Mouse (Mus musculus) thymus, postnatal 0 days (tissue): ENCODE measurements at regions not wholly inside any gene's neighbourhood (a gene's known extent, or its start where the extent isn't known, plus 50 kb on each side); places are given as distances from the start of the nearest gene placed in this dataset.

Experiments
- DNase-seq: peaks from one replicate; pipeline ENCODE4 v3.0.0-alpha.2; 2015; ENCODE audit warnings: low spot score

DNA sequence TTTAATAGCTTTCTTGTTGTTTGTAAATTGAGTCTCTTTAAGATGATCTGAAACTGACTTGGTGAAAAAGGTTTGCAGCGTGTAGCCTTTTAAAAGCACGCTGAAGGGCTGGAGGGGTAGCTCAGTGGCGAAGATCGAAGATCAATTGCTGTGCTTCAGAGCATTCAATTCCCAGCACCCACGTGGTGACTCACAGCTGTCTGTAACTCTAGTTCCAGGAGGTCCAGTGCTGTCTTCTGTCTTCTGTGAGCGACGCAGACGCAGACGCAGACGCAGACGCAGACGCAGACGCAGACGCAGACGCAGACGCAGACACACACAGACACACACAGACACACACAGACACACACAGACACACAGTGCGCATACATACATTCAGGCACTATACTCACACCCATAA, 99.1 kb upstream of the Map4k3 start:
- DNase-seq = no peak

DNA sequence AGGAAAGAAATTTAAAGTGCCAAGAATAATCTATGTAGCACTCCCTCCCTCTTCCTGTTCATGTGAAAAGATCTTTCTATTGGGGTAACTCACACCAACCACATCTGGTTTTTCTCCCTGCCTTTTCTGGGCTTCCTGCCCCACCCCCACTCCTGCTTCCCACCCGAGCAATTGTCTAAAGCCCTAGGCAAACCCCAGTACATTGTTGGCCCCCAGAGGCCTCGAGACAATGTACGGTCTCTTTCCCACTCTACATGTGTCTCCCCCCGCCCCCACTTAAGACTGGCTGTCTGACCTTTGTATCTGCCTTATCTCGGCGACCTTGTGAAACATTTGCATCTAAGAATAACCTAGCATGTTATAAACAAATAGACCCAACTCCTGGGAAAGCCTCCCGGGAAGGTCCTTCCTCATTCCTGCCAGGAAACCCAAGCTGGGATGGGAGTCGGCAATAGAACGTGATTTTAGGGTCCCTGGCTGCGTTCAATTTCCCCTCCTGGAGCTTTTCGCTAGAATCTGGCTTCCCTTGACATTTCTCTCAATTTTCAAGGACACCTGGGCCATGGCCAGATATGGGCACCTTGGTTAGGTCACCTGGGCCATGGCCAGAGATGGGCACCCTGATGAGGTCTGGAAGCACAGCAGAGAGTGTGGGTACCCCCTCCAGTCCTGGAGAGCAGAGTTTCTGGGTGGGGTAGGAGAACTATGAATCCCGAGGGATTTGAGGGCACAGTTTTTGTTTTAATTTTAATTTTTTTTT, 97.9 kb upstream of the Map4k3 start:
- DNase-seq = no peak

DNA sequence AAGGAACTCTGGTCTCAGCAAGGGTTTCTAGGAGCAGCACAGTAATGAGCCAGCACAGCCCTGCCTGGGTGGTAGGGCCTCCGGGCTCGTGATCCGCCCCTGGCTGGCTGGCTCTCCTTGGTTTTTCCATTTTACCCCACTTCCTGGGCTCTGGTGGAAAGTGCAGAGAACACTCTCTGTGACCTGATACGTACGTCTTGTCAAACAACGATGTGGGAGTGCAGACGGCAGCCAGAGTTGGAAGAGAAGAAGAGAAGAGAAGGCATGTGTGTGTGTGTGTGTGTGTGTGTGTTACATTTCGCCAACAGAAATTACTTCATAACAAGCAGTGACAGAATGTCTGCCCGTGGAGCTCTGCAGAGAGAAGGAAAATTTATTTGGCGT, 97.2 kb upstream of the Map4k3 start:
- DNase-seq = no peak

DNA sequence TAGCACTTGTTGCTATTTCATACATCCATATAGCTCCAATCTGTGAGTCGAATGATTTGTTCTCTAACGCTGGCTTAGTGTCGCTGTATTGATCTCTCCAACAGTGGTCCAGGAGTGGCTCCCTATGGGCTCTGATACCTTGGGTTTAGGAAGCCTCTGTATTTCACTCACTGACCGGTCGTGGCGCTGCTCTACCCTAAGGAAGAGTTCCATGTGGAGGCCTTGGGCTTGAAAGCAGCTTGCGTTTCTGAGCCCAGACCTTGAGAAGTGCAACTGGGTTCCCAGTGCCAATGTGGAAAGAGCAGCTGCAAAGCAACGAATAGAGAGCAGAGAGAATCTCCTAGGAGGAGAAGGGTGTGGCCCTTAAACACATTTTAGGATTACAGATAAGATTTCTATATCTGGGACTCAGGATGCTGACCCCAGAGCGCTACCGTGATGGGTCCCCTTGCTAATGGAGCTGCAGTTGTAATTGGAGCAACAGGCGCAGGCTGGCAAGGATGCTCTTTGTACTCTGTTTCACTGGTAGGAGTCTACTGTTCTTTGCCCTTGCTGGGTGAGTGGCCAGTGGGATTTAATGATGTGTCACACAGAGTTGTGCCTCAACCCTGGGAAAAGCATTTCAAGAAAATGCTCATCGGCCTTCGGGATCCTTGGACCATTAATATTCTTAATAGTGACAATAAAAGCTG, 96.7 kb upstream of the Map4k3 start:
- DNase-seq = no peak

DNA sequence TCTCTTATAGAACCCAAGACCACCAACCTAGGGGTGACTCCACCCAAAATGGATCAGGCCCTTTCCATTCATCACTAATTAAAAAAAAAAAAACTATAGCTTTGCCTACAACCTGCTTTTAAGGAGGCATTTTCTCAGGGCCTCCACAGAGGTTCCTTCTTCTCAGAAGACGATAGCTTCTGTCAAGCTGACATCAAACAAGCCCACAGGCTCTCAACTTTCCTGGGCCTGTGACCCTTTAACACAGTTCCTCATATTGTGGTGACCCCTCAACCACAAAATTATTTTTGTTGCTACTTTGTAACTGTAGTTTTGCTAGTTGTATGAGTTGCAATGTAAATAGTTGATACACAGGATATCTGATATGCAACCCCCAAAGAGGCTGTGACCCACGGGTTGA, 96.0 kb upstream of the Map4k3 start:
- no peak for DNase-seq

DNA sequence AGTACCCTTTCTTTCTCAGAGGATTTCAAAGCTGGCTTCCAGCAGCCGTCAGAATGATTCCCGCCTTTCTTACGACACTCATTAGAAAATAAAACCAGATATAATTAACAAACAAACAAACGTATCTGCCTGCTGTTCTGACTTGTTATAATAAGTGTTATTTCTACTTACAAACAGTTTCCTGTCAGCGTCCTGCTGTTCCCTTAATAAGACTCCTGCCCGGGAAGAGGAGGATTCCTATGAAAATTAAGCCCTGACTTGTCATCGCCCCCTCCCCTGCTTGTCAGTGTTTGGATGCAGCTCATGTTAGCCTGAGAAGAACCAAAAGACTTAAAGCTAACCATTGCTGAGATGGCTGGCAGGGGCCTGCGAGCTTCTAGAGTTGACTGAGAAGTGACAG, 92.6 kb upstream of the Map4k3 start:
- no peak for DNase-seq

DNA sequence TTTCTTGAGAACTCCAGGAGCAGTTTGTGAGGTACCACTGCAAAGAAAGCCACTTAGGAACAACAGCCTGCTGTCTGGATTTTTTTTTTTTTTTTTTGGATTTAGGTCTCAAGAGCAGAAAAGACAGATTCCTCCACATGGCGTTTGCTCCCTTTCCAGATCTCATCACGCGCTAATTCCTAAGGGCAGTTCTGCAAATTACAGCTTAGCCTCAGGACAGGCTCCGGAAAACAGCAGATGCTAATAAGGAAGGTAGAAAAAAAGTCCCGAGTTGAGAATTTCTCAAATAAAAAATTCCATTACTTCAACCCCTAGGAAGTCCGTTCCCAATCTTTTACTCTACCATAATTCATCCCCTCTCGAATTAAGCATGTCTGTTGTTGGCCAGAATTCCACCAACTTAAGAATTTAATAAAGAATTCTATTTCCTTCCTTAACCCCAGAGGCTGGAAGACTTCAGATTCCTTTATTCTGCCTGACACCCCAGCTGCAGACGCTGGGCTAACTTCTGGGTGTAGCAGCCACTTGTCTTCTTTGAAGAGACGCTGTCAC, 90.3 kb upstream of the Map4k3 start:
- DNase-seq = no peak

DNA sequence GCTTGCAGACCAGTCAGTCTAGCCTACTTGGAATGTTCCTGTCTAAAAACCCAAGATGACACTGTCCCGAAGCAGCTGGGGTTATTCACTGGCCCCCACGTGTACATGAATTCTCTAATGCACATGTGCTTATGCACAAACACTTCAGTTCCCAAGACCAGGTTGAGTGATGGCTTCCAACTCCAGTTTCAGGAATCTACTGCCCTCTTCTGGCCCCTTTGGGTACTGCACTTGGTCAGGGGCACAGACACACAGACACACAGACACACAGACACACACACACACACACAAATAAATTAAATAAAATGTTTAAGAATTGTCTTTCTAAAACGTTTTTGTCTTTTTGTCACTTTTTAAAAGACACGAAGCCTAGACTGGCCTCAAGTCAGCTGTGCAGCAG, 87.5 kb upstream of the Map4k3 start:
- peak; percentile 22 for DNase-seq

DNA sequence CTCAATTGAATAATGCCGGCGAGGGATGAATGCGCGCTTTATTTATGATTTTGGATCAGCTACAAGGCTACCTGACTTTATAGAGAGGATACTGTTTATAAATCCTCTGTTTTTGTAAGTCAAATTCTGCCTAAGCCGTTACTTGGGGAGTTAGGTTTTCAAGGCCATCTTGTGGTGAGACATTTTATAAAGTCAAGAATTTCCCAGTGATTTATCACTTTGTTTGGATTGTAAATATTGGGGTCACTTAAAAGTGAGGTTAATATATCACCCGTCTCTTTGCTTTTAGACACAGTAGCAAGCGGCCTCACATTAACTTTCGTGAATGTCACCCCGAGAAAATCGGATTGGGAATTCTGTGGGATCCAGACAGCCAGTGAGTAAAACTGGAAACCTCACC, 84.9 kb upstream of the Map4k3 start:
- DNase-seq = no peak

DNA sequence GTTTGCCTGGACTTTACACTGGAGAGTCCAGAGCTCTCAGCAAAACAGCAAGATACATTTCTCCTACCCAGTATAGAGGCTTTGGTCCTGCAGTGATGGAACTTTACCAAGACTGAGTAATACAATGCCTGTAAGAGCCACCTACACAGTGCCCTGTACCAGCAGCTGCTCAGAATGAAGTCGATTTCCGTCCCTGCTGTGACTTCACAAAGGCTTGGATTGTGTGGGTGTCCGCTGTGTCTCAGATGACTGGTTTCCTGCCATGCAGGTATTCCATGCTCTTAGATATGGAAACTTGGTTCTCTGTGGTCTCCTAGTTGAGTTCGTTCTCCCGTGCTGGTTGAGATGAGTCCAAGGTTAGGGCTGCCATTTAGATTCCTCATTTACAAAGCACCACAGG, 81.0 kb upstream of the Map4k3 start:
- no peak for DNase-seq

DNA sequence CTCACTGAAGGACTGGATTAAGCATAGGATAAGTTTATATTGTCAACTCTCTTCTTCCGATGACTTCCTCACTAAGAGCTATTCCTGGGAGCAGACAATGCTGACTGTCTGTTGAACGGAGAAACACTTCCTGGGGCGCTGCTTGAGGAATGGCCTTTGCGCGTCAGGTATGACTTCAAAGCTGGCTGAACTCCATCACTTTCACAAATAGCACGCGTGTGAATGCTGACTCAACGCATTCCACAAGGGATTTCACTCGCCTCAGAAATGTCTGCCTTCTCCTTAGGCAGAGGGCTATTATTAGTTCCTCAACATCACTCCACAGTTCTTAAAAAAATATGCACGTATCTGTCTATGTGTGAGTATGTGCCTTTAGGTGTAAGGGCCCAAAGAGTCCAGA, 79.8 kb upstream of the Map4k3 start:
- no peak for DNase-seq

DNA sequence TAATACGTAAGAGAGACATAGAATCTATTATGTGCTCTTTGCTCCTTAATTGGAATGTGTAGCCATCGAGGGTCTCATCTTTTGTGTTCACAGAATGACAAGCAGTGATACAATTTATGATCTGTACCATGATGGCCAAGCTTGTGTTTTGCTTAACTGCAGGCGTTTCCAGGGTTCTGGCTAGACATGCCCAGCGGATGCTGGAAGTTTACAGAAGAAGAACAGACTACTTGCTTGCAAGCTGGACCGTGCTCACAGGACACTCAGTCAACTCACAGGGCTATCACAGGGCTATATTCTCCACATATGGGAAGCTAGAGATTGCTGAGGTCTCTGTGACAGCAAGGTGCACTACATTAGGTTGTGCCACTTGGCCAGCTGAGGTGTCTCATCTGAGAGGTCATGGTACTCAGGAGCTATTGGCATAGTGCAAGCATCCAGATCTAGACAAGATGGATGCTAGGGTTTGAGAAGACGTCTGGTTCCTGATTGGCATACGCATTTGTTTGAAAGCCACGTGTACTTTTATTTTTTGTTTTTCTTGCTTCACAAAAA, 75.2 kb upstream of the Map4k3 start:
- no peak for DNase-seq

DNA sequence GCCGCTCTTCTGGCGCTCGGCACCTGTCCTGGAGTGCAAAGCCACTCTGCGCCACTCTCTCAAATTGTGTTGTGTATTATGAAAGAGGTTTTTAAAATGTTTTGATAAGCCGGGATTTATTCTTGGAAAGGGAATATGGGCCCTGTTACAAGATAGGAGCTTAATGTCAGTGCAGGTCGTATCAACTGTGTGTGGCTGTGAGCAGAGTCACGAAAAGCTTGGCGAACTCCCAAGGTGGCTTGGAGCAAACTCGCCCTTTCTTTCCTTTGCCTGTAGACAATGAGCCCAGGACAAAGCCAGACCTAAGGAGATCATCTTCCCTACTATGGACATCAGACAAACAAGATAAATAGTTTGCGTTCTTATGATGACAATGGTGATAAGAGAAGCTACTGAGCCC, 74.3 kb upstream of the Map4k3 start:
- no peak for DNase-seq

DNA sequence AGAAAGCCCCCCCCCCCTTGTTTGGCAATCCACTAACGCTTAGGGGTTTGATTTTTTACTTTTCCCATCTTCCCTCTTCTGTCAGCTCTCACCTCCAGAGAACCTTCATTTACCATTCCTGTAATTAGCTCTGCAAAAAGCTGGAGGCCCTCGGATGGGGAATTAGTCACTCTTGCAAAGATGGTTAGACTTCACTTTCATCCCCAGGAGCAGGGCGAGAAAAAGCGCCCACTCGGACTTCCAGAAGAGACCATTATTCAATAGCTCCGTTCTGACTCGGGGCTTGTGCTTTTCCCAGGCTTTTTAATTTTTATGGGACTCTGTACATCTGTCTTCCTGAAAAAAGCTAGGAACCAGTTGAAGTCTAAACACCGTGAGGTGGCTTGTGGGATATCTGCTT, 73.7 kb upstream of the Map4k3 start:
- DNase-seq = no peak

DNA sequence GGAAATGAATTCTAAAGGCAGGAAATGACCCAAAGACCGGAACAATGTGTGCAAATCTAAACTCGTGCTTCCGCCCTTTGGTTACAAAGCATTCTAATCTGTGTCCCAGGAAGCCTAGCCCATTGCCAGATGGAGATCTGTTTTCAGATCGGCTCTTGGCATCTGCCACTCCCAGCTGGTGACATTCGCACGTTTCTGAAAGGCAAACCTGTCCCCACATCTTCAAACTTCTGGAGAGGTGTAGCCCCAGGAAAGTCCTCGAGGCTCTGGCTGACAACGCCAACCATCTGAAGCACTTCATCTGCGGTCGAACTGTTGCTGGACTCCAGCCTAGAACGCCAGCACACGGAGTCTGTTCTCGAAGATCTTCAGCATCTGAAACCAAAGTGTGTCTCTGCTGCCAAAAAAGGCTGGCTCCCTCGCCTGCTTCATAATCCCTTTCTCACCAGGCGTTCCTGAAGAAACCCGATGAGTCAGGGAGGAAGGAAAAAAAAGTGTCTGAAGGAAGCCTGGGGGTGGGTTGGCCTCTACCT, 73.2 kb upstream of the Map4k3 start:
- DNase-seq = peak; percentile 7

DNA sequence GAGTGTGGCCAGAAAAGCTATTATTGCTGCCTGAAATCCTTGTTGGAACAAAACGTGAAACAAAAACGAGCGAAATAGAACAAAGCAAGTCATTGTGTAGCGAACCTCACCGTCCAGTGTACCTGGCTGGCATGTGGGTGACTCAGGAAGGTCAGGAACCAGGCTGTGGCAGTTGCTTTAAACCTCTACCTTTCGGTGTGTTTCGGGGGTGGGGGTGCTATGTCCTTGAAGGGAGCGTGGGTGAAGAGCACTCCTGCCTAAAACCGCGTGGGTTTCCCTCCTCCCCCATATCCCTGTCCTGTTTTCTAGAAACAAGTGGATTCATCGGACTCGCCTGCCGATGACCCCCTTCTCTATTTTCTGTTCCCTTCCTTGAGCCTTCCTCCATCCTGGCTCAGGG, 72.6 kb upstream of the Map4k3 start:
- no peak for DNase-seq

DNA sequence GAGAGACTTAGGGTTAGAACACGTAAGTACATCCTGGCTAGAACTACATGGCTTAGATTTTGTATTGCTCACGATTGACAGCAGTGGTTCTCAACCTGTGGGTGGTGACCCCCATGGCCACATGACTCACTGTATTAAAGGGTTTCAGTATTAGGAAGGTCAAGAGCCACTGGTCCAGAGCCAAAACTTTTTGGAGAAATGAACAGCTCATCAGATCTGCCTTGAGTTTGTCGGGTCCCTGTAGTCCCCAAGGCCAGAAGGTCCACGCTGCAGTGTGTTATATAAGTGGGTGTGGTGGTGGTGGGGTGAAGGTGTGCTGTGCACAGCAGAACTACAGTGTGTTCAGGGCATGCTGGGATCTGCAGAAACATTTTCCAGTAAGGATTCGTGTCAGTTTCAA, 72.2 kb upstream of the Map4k3 start:
- no peak for DNase-seq

DNA sequence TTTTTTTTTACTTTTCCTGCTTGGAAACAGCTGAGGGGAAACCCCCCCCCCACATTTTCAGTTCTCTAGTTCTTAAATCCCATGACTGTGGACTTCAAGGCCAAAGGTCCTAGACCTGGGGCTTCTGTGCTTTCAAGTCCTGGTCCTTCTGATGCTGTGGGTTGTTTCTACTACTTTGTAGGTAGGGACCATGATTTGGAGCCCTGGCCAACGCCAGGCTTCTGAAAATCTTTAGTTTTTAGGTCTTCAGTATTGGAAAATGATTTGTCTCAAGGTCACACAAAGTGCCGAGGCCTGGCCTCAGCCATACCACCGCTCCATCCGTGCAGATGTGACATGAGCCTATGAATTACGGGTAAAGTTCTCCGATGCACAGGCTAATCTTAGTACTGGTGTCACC, 70.8 kb upstream of the Map4k3 start:
- DNase-seq = no peak

DNA sequence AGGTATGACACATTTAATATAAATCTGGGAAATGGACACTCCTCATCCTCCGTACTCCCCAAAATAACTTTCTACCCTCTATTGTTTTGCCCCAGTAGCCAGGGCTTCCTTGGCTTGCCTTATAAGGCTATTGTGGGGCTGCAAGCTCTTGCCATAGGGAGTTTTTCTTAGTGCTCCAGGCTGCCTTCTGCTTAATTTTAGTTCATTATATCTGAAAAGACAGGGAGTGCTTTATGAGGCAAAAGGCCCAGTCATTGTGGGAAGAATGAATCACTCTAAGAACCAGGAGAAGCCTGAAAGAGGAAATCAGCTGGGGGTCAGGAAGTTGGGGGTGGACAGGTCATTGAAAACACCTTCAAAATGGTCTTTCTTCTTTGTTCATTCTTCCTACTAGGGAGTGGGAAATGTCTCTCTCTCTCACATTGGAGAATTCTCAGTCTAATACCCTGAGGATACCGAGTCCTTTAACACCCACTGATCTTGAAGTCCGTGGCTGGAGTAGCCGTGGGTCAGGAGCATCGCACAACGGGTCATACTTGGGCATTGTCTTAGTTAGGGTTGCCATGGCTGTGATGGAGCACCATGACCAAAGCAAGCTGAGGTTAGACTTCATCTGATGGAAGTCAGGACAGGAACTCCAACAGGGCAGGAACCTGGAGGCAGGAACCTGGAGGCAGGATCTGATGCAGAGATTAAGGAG, 70.1 kb upstream of the Map4k3 start:
- DNase-seq = no peak

DNA sequence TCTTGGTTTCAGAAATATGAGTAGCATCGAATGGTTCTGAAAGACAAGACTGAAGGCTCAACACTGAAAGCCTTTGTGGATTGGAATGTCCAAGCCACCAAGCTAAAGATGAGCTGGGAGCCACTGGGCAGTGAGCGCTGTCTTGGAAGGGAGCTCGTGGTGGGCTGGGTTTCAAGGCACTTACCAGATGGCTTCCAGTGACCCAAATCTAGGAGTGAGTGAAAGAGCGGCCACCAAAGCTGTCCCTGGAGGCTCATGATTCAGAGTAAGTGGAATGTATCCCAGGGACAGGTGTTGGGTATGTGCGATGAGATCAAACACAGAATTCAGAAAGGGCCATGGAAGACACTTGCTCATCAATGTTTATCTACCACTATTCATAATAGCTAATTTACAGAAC, 68.5 kb upstream of the Map4k3 start:
- DNase-seq = no peak

DNA sequence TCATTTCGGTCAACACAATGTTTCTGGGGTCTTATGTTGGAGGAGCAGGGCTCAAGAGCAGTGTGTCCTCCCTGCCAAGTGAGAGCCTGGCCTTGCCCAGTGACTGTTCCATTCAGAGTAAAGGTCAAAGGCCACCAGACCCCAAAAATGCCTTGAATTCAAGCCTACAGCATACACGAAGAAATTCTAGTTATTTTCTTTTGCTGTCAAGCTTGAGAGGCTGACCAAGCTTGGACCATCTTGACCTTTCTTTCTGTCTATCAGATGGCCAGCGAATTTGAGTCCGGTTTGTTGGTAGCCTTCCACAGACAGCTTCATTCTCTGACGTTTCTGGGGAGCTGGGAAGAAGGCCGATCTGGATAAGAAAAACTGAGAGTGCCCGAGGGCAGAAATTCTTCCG, 68.1 kb upstream of the Map4k3 start:
- DNase-seq = no peak
